Mouse (Mus musculus) liver, embryonic 14.5 days (tissue): ENCODE data around the gene Dlg2. TPM values are rescaled to one million over a fixed set of nuclear protein-coding genes. Genes with fewer than 3 reads are reported as not detected.

Experiments
- ATAC-seq: fragments of 200-750 bp; cut with Nextera tagmentation; 2 replicates; pipeline ENCODE4 v1.8.0; 2017; ENCODE audit warnings: moderate number of reproducible peaks, mild to moderate bottlenecking, moderate library complexity; ENCODE audit not compliant: insufficient read depth
- DNase-seq, 3 experiments: peaks; one replicate each; pipeline ENCODE4 v3.0.0-alpha.2; 2012 to 2013; ENCODE audit warnings: low read depth in 3 of 3, low spot score in 3 of 3
- H3K27ac ChIP-seq: fragments of 300-500 bp; sonication (generic); 2 replicates; pipeline ENCODE4 v1.5.1; 2014; ENCODE audit warnings: moderate library complexity, mild to moderate bottlenecking, control low read depth, inconsistent platforms
- H3K27me3 ChIP-seq: fragments of 300-500 bp; sonication (generic); 2 replicates; pipeline ENCODE4 v1.6.1; 2014; ENCODE audit warnings: mild to moderate bottlenecking, low read length, moderate library complexity; ENCODE audit not compliant: control insufficient read depth, insufficient read depth
- H3K36me3 ChIP-seq: fragments of 300-500 bp; sonication (generic); replicated peaks from 2 replicates; pipeline ENCODE4 v1.6.1; 2014; ENCODE audit warnings: low read depth; ENCODE audit not compliant: control insufficient read depth, insufficient read depth
- H3K4me1 ChIP-seq, 2 experiments: fragments of 200-500 bp in 1 of 2; fragments of 300-500 bp in 1 of 2; sonication (generic) in 1 of 2; replicated peaks; 2 replicates each; pipeline ENCODE4 v1.6.1; 2012 to 2014; ENCODE audit warnings: antibody characterized with exemption in 1 of 2, inconsistent platforms in 1 of 2, low read length in 1 of 2; ENCODE audit not compliant: control insufficient read depth in 2 of 2, insufficient read depth in 2 of 2
- H3K4me2 ChIP-seq: fragments of 300-500 bp; sonication (generic); 2 replicates; pipeline ENCODE4 v1.6.1; 2014; ENCODE audit warnings: low read depth, mild to moderate bottlenecking, control low read depth, moderate library complexity
- H3K4me3 ChIP-seq, 2 experiments: fragments of 200-500 bp in 1 of 2; fragments of 300-500 bp in 1 of 2; sonication (generic) in 1 of 2; 2 replicates each; pipeline ENCODE4 v1.5.1; 2012 to 2014; ENCODE audit warnings: low read depth in 2 of 2, low read length in 2 of 2, mild to moderate bottlenecking in 2 of 2, control low read depth in 1 of 2, inconsistent platforms in 1 of 2, moderate library complexity in 1 of 2; ENCODE audit not compliant: insufficient read depth in 1 of 2
- H3K9ac ChIP-seq: fragments of 300-500 bp; sonication (generic); replicated peaks from 2 replicates; pipeline ENCODE4 v1.6.1; 2014; ENCODE audit warnings: mild to moderate bottlenecking, control low read depth, moderate library complexity
- H3K9me3 ChIP-seq: fragments of 300-500 bp; sonication (generic); 2 replicates; pipeline ENCODE4 v1.6.1; 2016; ENCODE audit warnings: low read length, mixed read lengths; ENCODE audit not compliant: control insufficient read depth
- CTCF ChIP-seq: IDR thresholded peaks from 2 replicates; pipeline ENCODE4 v1.5.1; 2016; ENCODE audit warnings: antibody characterized with exemption, low read depth, control low read depth
- EP300 ChIP-seq: IDR thresholded peaks from 2 replicates; pipeline ENCODE4 v1.6.1; 2016; ENCODE audit warnings: antibody characterized with exemption, low read depth
- WGBS: fragments of 180-500 bp; shearing (Covaris S2); extraction: QIAGEN DNeasy Blood & Tissue Kit; methylation state at CpG from one replicate; pipeline ENCODE4 v1.1.7; 2014; ENCODE audit not compliant: insufficient replicate concordance; 5-methylcytosine and 5-hydroxymethylcytosine counted together
- polyA plus RNA-seq, 2 experiments: library from polyadenylated mRNA; depleted of rRNA in 1 of 2; stranded (reverse) in 1 of 2; unstranded in 1 of 2; fragments of >200 nt; fragmentation: Nextera tagmentation in 1 of 2; extraction: Ambion mirVana in 1 of 2; gene quantifications; 2 replicates each; pipeline versions ENCODE4 v1.2.1 to v1.2.3; 2012 to 2014

Gene Dlg2
- polyA plus RNA-seq, 2 experiments, result 0.33 to 0.44 TPM

DNA sequence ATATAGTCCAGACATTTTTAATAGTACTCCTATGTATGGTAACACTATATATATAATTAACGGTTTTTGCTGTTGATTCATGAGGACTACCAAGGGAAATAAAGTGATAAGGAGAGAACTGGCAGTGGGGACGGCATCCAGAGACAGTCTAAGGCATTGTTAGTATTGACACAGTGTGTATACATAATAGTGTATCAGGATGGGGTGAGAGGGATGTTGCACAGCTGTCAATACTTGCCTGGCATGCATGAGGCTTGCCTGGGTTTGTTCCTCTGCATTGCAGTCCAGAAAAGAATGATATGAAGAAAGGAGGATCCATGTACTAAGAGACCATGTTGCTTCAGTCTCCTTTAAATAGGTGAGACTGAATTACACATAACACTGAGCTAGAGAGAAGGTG lies 1845.3 kb downstream of the Dlg2 start:
- H3K9ac ChIP-seq, result no peak overlapping the region
- H3K36me3 ChIP-seq, result no peaks in the 10 kb centered on the region
- no peaks in the 10 kb centered on the region for H3K27me3 ChIP-seq
- no peak overlapping the region for H3K4me2 ChIP-seq
- H3K27ac ChIP-seq, result no peak overlapping the region
- TF ChIP-seq EP300 (no peak), CTCF (no peak)
- no peak for DNase-seq
- no peak overlapping the region for H3K4me3 ChIP-seq
- no peaks in the 10 kb centered on the region for H3K9me3 ChIP-seq
- H3K4me1 ChIP-seq, result no peaks in the 10 kb centered on the region
- ATAC-seq, result no peak
- WGBS, result 50% methylated on average over 2 of the region's 2 CpGs

DNA sequence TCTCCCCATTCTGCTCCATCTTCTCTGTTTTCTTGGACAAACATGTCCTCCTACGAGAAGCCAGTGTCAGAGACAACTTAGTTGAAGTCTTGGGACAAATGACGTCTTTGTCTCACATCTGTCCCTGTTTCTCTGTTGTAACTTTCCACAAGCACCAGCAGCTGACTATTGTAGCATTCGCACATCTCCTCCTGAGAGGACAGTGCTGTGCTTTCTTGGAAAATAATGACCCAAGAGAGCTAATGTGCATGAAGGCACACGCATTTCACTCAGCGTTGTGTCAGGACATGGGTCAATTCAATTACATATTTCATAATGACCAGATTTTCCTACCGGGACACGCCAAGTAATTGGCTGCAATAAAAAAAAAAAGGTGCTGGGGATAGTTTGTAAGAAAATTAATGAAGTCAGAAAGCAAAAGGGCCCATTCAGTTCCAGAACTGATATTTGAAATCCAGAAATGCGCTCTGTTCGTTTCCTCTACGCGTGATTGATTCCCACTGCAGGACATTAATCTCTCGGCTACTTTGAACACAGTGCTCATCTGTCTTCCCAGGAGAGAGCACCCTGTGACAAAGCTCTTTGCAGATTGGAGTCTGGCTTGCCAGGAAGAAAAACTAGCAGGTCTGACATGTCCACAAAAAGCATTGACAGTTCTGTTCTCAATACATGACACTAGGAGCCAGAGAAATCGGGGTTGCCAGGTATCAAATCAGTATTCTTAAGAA lies 1846.0 kb downstream of the Dlg2 start:
- Histone ChIP-seq H3K9ac (no peak overlapping the region), H3K36me3 (no peaks in the 10 kb centered on the region), H3K4me3 (no peak overlapping the region), H3K9me3 (no peaks in the 10 kb centered on the region), H3K4me2 (no peak overlapping the region), H3K4me1 (no peaks in the 10 kb centered on the region), H3K27ac (no peak overlapping the region), H3K27me3 (no peaks in the 10 kb centered on the region)
- DNase-seq (no peak), ATAC-seq (no peak)
- no peak for TF ChIP-seq CTCF
- no peak for TF ChIP-seq EP300
- WGBS, result 67% methylated on average over 13 of the region's 13 CpGs

DNA sequence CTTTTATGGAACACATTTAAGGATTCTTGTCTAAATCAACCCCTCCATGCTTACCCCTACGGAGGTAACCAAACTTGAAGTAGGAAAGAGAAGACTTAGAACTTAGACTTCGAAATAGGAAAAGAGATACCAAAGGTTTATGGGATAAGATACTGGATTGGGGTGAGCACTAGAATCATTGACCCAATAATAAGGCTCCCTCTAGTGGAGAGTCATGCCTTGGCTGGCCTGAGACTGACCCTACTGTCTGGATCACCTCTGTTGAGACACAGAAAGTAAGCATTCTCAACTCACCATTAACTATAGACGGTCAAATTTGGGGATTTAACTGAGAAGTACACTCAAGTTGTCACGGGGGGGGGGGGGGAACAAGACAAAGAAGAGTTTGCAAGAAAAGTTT lies 1847.2 kb downstream of the Dlg2 start:
- DNase-seq, result peak in 1 of 3 experiments; percentile 0
- ATAC-seq, result no peak
- Histone ChIP-seq H3K4me1 (no peaks in the 10 kb centered on the region), H3K9ac (no peak overlapping the region), H3K36me3 (no peaks in the 10 kb centered on the region), H3K27me3 (no peaks in the 10 kb centered on the region), H3K4me3 (no peak overlapping the region), H3K4me2 (no peak overlapping the region), H3K27ac (no peak overlapping the region), H3K9me3 (no peaks in the 10 kb centered on the region)
- peak; percentile 41 for TF ChIP-seq CTCF
- no peak for TF ChIP-seq EP300
- 21% methylated on average over 4 of the region's 4 CpGs for WGBS

DNA sequence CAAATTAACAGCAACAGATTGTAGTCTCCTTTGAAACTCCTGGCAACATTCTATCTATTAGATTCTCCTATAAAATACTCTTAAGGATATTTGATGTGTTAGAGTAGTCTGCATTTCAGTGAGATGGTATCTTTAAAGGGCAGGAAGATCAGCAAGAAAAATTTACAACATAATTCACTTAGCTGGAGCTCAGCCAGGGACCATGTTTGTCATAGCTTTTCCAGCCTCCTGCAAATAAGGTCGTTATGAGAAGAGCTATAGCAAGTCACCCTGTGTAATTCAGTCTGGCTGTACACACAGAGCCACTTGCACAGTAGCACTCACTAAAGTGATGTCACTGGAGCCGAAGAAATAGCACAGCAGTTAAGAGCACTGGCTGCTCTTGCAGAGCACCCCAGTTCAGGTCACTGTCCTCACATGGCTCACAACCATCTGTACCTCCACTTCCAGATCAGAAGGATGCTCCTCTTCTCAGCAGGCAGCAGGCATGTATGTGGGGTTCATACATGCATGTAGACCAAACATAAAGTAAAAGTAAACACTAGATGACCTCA lies 1850.9 kb downstream of the Dlg2 start:
- DNase-seq (no peak), ATAC-seq (no peak)
- Histone ChIP-seq H3K27ac (no peak overlapping the region), H3K9me3 (no peaks in the 10 kb centered on the region), H3K27me3 (no peaks in the 10 kb centered on the region), H3K9ac (no peak overlapping the region), H3K4me3 (no peak overlapping the region), H3K4me2 (no peak overlapping the region), H3K36me3 (no peaks in the 10 kb centered on the region), H3K4me1 (no peaks in the 10 kb centered on the region)
- whole genome bisulfite sequencing, result 35% methylated on average over 2 of the region's 2 CpGs
- TF ChIP-seq EP300 (no peak), CTCF (no peak)

DNA sequence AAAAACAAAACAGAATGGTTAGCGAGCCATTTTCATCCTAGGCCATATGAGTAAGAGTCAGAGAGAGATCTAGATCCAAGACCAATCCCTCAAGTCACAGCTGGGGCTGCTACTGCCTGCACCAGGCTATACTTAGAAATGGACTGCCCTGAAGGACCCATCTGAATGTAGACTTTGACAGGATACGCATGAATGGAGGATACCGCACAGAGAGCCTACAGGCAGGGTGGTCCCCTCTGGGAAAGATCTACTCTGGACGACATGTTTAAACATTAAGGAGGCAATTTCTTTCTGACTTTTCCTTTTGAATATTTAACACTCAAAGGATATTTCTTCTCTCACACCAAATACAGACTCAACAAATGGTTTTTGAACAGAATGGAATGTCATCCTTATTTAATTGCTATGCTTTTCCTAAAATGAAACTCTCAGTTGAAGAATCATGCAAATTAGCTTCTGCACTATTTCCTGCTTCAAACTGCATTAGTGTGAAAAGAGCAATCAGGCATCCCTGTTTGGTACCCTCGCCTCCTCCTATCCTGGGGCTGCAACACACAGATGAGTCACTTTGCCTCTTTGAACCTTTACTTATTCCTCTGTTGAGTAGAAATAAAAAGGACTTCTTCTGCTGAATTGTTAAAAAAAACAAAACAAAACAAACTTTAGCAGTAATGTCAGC lies 1856.9 kb downstream of the Dlg2 start:
- WGBS, result 61% methylated on average over 5 of the region's 5 CpGs
- DNase-seq (no peak), ATAC-seq (no peak)
- Histone ChIP-seq H3K4me3 (no peak overlapping the region), H3K4me2 (no peak overlapping the region), H3K4me1 (no peaks in the 10 kb centered on the region), H3K27ac (no peak overlapping the region), H3K36me3 (no peaks in the 10 kb centered on the region), H3K9me3 (no peaks in the 10 kb centered on the region), H3K27me3 (no peaks in the 10 kb centered on the region), H3K9ac (no peak overlapping the region)
- TF ChIP-seq EP300, result no peak
- TF ChIP-seq CTCF, result no peak
